Mouse (Mus musculus) WW6 (cell line): ENCODE data around the gene Znrd1.
"Not testable (repeated sequence)": the region's sequence is repeated elsewhere in the genome, so short reads cannot be mapped to it uniquely, and the experiment has no call there.

Experiments used
- DNase-seq: peaks from one replicate; pipeline ENCODE4 v3.0.0-alpha.2; 2013; ENCODE audit warnings: low read depth, low spot score

The Znrd1 gene

GRCm38 (mm10) chr17:36957999-36958743, at the start of gene Znrd1, which contains the start of gene Znrd1as:
Gene Znrd1, minus strand, starts transcription at chr17:36958559.
Gene Znrd1as, plus strand, starts transcription at chr17:36958592.
- DNase-seq: peak; percentile 98

GRCm38 (mm10) chr17:37003366-37003765, 45.0 kb upstream of the Znrd1 start:
- DNase-seq: no peak

GRCm38 (mm10) chr17:37002364-37003330, 44.3 kb upstream of the Znrd1 start:
- DNase-seq: peak; percentile 83

GRCm38 (mm10) chr17:37000863-37001262, 42.5 kb upstream of the Znrd1 start, which contains the start of gene Zfp57:
Gene Zfp57, plus strand, starts transcription at chr17:37001163.
- no peak for DNase-seq

GRCm38 (mm10) chr17:36998477-36998876, 40.1 kb upstream of the Znrd1 start:
- no peak for DNase-seq

GRCm38 (mm10) chr17:36997033-36997735, 38.8 kb upstream of the Znrd1 start:
- DNase-seq: no peak

GRCm38 (mm10) chr17:36995448-36995847, 37.1 kb upstream of the Znrd1 start:
- no peak for DNase-seq

GRCm38 (mm10) chr17:36994528-36994927, 36.2 kb upstream of the Znrd1 start:
- no peak for DNase-seq

GRCm38 (mm10) chr17:36993770-36994325, 35.5 kb upstream of the Znrd1 start:
- DNase-seq: no peak

- DNase-seq: no peak
These were observed 34.2 kb upstream of the Znrd1 start for GRCm38 (mm10) chr17:36992336-36993104.

- DNase-seq: not testable (repeated sequence)
These were observed 32.3 kb upstream of the Znrd1 start for GRCm38 (mm10) chr17:36990630-36991029.

GRCm38 (mm10) chr17:36989437-36989836, 31.1 kb upstream of the Znrd1 start, which contains the start of gene H2-M5:
Gene H2-M5, minus strand, starts transcription at chr17:36989537.
- DNase-seq: no peak

GRCm38 (mm10) chr17:36988475-36988874, 30.1 kb upstream of the Znrd1 start:
- no peak for DNase-seq

GRCm38 (mm10) chr17:36982253-36983155, 24.1 kb upstream of the Znrd1 start:
- no peak for DNase-seq

- no peak for DNase-seq
These were observed 23.5 kb upstream of the Znrd1 start for GRCm38 (mm10) chr17:36981845-36982244.

- DNase-seq: no peak
These were observed 23.0 kb upstream of the Znrd1 start, which contains the start of gene 2410137M14Rik for GRCm38 (mm10) chr17:36981221-36981813. Gene 2410137M14Rik, minus strand, starts transcription at chr17:36981237.

- DNase-seq: no peak
These were observed 15.0 kb upstream of the Znrd1 start for GRCm38 (mm10) chr17:36973271-36973787.

GRCm38 (mm10) chr17:36972791-36973190, 14.4 kb upstream of the Znrd1 start:
- DNase-seq: no peak
